Mouse (Mus musculus): ENCODE measurements around the gene Tmem207. TPM values are rescaled to one million over a fixed set of nuclear protein-coding genes. Genes with fewer than 3 reads are reported as not detected.

The Tmem207 gene
- polyA plus RNA-seq, 1 experiment from 2014 or later, result not detected

- Histone ChIP-seq H3K4me3 (ENCODE audit: low read depth, low read length) (no peak overlapping the region), H3K9me3 (ENCODE audit: control insufficient read depth) (no peaks in the 10 kb centered on the region), H3K9ac (ENCODE audit: low read depth, low read length) (no peak overlapping the region), H3K36me3 (ENCODE audit: control insufficient read depth, insufficient read depth) (no peaks in the 10 kb centered on the region), H3K27me3 (replicated peaks; ENCODE audit: control insufficient read depth, insufficient read depth, low read length) (no peaks in the 10 kb centered on the region), H3K27ac (ENCODE audit: low read depth, low read length) (no peak overlapping the region), H3K4me2 (replicated peaks; ENCODE audit: low read depth) (no peak overlapping the region), H3K4me1 (replicated peaks; ENCODE audit: control insufficient read depth, insufficient read depth, low read length) (no peaks in the 10 kb centered on the region)
- 91% methylated on average over 4 of the region's 4 CpGs for WGBS
- TF ChIP-seq CTCF (IDR thresholded peaks at IDR 0.05; ENCODE audit: low read depth), result no peak
- ATAC-seq, result no peak
These were observed 55.3 kb downstream of the Tmem207 start for GRCm38 (mm10) chr16:26471254-26471653.

DNA sequence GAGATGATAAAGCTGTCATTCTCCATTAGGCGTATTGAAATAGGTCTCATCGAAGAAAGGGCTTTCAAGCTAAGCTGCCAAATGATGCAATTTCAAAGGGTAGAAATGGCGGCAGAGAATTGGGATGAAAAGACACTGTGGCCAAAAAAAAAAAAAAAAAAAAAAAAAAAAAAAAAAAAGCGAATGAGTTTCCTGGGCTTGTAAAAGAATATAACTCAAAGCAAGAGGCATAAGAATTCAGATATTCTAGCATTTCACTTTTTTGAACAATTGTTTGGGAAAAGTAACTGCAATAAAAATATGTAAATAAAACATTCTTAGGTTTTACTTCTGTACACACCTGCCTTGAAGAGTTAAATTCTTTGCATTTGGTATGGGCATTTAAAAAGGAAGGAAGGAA, 60.0 kb downstream of the Tmem207 start:
- H3K4me3 ChIP-seq (ENCODE audit: low read depth, low read length), result no peak overlapping the region
- H3K4me2 ChIP-seq (replicated peaks; ENCODE audit: low read depth), result no peak overlapping the region
- no peaks in the 10 kb centered on the region for H3K9me3 ChIP-seq (ENCODE audit: control insufficient read depth)
- no peak for TF ChIP-seq CTCF (IDR thresholded peaks at IDR 0.05; ENCODE audit: low read depth)
- H3K9ac ChIP-seq (ENCODE audit: low read depth, low read length), result no peak overlapping the region
- H3K4me1 ChIP-seq (replicated peaks; ENCODE audit: control insufficient read depth, insufficient read depth, low read length), result no peaks in the 10 kb centered on the region
- no peak for ATAC-seq
- H3K27me3 ChIP-seq (replicated peaks; ENCODE audit: control insufficient read depth, insufficient read depth, low read length), result no peaks in the 10 kb centered on the region
- no peak overlapping the region for H3K27ac ChIP-seq (ENCODE audit: low read depth, low read length)
- H3K36me3 ChIP-seq (ENCODE audit: control insufficient read depth, insufficient read depth), result no peaks in the 10 kb centered on the region
- 94% methylated on average over 4 of the region's 4 CpGs for WGBS

- H3K4me1 ChIP-seq (replicated peaks; ENCODE audit: control insufficient read depth, insufficient read depth, low read length), result no peaks in the 10 kb centered on the region
- no peaks in the 10 kb centered on the region for H3K27me3 ChIP-seq (replicated peaks; ENCODE audit: control insufficient read depth, insufficient read depth, low read length)
- ATAC-seq, result no peak
- H3K27ac ChIP-seq (ENCODE audit: low read depth, low read length), result no peak within 1 kb of the TSS
- no peaks in the 10 kb centered on the region for H3K9me3 ChIP-seq (ENCODE audit: control insufficient read depth)
- no peak for TF ChIP-seq CTCF (IDR thresholded peaks at IDR 0.05; ENCODE audit: low read depth)
- H3K4me2 ChIP-seq (replicated peaks; ENCODE audit: low read depth), result no peak within 1 kb of the TSS
- no peak within 1 kb of the TSS for H3K4me3 ChIP-seq (ENCODE audit: low read depth, low read length)
- 69% methylated on average over 7 of the region's 7 CpGs for WGBS
- H3K9ac ChIP-seq (ENCODE audit: low read depth, low read length), result no peak within 1 kb of the TSS
- no peaks in the 10 kb centered on the region for H3K36me3 ChIP-seq (ENCODE audit: control insufficient read depth, insufficient read depth)
These were observed 63.7 kb downstream of the Tmem207 start, which contains the start of gene Cldn16 for GRCm38 (mm10) chr16:26462835-26463234. Cldn16 (plus strand) TSS chr16:26463135.

DNA sequence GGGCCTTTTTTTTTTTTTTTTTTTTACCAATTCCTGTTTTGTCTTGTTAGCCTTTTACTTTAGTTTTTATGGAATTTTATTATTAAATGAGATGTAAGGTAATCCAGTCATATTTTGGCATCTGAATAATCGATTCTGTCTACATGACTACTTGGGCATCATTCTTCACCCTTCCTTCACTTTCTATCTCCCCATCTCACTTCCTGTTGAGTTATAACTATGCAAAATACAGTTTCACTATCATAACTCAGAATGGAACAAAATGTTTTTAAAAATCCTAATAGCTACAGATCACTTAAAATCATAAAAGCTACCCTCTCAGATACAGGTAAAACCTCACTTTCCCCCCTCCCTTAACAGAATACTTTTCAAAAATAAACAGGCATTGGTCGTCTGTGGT, 70.4 kb downstream of the Tmem207 start:
- Histone ChIP-seq H3K36me3 (ENCODE audit: control insufficient read depth, insufficient read depth) (no peaks in the 10 kb centered on the region), H3K9ac (ENCODE audit: low read depth, low read length) (no peak overlapping the region), H3K27me3 (replicated peaks; ENCODE audit: control insufficient read depth, insufficient read depth, low read length) (no peaks in the 10 kb centered on the region), H3K9me3 (ENCODE audit: control insufficient read depth) (no peaks in the 10 kb centered on the region), H3K27ac (ENCODE audit: low read depth, low read length) (no peak overlapping the region), H3K4me1 (replicated peaks; ENCODE audit: control insufficient read depth, insufficient read depth, low read length) (no peaks in the 10 kb centered on the region), H3K4me3 (ENCODE audit: low read depth, low read length) (no peak overlapping the region), H3K4me2 (replicated peaks; ENCODE audit: low read depth) (no peak overlapping the region)
- no peak for ATAC-seq
- 69% methylated on average over 2 of the region's 2 CpGs for WGBS
- TF ChIP-seq CTCF (IDR thresholded peaks at IDR 0.05; ENCODE audit: low read depth), result no peak

DNA sequence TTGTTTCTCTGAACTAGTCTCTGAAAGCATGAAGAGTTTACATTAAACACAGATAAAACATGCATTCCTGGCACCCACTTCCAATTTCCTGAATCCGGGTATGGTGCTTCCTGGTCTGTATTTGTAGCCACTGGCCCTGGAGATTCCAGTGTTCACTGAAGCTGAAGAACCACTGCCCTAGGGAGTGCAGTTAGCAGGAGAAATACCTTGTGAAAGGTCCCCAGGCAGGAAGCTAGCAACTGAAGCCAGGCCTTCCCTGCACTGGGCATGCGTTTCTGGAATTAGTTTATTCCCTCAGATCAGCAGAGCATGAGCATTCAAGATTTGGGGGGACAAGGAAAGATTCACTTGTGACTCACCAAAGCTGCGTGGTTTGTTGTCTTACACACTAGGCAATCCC, 72.4 kb downstream of the Tmem207 start:
- H3K4me3 ChIP-seq (ENCODE audit: low read depth, low read length), result no peak overlapping the region
- no peaks in the 10 kb centered on the region for H3K4me1 ChIP-seq (replicated peaks; ENCODE audit: control insufficient read depth, insufficient read depth, low read length)
- ATAC-seq, result no peak
- no peak overlapping the region for H3K9ac ChIP-seq (ENCODE audit: low read depth, low read length)
- H3K36me3 ChIP-seq (ENCODE audit: control insufficient read depth, insufficient read depth), result no peaks in the 10 kb centered on the region
- no peaks in the 10 kb centered on the region for H3K27me3 ChIP-seq (replicated peaks; ENCODE audit: control insufficient read depth, insufficient read depth, low read length)
- no peaks in the 10 kb centered on the region for H3K9me3 ChIP-seq (ENCODE audit: control insufficient read depth)
- H3K4me2 ChIP-seq (replicated peaks; ENCODE audit: low read depth), result no peak overlapping the region
- no peak for TF ChIP-seq CTCF (IDR thresholded peaks at IDR 0.05; ENCODE audit: low read depth)
- H3K27ac ChIP-seq (ENCODE audit: low read depth, low read length), result no peak overlapping the region
- 61% methylated on average over 3 of the region's 3 CpGs for WGBS

Other genes starting within 250 kb of the Tmem207 start
- 5.4 and 5.5 TPM in 2 replicates for gene Cldn1, start 154.9 kb downstream of the Tmem207 start, polyA plus RNA-seq (2015; fragmentation: Nextera tagmentation; extraction: Ambion mirVana)
- gene Cldn16, start 63.6 kb downstream of the Tmem207 start, polyA plus RNA-seq (2015; fragmentation: Nextera tagmentation; extraction: Ambion mirVana), result not detected in 2 replicates
- 1.9 and 2.2 TPM in 2 replicates for gene Il1rap, start 54.9 kb upstream of the Tmem207 start, polyA plus RNA-seq (2015; fragmentation: Nextera tagmentation; extraction: Ambion mirVana)

All from intestine, postnatal 0 days (tissue).